Mouse (Mus musculus): ENCODE measurements around the gene Slc6a21. TPM values are rescaled to one million over a fixed set of nuclear protein-coding genes. Genes with fewer than 3 reads are reported as not detected.
"Not testable (repeated sequence)": the region's sequence is repeated elsewhere in the genome, so short reads cannot be mapped to it uniquely, and the experiment has no call there.

The Slc6a21 gene
- total RNA-seq, 2 experiments from 2014 or later = not detected

- intact Hi-C loops (cut with DNase I) = no loop called here
- DNase-seq = no peak
Observed at GRCm38 (mm10) chr7:45253806-45254205, 23.5 kb upstream of the Slc6a21 start.

DNA sequence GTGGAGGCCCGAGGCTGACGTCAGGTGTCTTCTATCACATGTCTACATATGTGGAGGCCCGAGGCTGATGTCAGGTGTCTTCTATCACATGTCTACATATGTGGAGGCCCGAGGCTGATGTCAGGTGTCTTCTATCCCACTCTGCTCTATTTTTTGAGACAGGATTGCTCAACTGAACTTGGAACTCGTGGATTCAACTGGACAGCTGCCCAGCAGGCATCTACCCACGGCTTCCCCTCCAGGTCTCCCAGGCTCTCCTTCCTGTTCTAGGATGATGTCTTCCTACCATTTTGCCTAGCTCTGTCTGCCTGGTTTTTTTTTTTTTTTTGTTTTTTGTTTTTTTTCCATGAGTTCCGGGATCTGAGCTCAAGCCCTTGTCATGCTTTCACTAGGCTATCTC is 21.5 kb upstream of the Slc6a21 start:
- DNase-seq = peak; percentile 36 to 40
- intact Hi-C loops (cut with DNase I) = not testable (repeated sequence)

GRCm38 (mm10) chr7:45257063-45257840 is 20.1 kb upstream of the Slc6a21 start:
- intact Hi-C loops (cut with DNase I) = no loop called here
- no peak for DNase-seq

DNA sequence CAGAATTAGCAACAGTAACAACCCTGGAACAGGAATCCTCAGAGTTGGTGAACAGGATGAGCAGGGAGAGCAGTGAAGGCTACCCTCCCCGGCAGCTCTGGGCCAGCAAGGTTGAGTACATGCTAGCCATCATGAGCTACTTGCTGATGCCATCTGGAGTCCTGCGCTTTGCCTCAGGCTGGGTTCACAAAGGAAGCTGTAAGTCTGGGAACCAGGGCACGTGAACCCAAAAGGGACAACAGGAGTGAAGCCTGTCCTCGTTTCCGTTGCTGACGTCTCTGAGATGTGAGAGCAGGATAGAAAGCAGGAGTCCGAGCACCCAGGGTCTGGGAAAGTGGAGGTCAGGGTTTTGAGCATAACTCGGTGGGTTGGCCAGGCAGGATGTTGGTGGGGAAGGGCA is 18.0 kb upstream of the Slc6a21 start:
- no peak for DNase-seq
- intact Hi-C loops (cut with DNase I) = no loop called here

DNA sequence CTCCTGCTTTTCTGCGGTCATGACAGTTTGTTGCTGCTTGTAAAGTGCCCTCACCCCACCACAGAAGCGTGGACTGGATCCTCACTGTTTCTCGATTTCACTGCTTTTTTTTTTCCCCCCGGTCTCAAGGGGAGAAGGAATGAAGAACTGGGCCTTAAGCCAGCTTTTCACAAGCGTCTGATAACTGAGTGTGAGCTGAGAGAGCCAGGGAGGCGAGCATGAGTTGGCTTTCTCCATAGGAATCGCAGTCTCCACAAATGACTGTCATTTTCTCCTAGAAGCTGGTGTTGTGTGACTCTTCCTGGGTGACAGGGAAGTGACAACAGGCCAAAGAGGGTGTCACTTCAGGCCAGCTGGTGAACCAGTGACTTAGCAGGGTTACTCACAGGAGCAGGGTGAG is 15.0 kb upstream of the Slc6a21 start:
- DNase-seq = no peak
- intact Hi-C loops (cut with DNase I) = no loop called here

DNA sequence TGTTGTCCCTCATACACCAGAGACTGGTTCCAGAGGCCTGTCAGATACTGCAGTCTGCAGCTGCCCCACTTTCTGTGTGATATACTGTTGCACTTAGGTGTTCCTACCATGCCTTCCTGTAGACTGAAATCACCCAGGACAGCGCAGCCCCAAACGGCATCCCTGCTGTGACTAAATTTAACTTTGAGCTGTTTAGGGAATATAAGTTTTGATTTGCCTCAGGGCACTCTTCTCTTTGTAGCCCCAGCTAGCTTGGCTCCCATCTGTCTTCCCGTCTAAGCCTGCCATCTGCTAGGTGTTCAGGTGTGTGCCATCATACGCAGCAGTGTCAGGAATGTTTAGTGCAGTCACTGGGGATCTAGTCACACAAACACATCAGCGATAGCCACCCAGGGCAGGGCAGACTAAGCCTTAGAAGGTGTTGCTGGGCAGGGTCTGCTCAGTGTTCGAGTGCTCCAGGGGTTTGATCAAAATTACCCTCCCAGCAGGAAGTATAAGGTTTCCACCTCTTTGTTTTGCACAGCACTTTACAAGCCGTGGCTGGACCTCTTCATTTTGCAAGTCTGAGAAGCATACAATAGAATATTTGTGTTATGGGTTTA is 14.2 kb upstream of the Slc6a21 start:
- intact Hi-C loops (cut with DNase I) = no loop called here
- no peak for DNase-seq

DNA sequence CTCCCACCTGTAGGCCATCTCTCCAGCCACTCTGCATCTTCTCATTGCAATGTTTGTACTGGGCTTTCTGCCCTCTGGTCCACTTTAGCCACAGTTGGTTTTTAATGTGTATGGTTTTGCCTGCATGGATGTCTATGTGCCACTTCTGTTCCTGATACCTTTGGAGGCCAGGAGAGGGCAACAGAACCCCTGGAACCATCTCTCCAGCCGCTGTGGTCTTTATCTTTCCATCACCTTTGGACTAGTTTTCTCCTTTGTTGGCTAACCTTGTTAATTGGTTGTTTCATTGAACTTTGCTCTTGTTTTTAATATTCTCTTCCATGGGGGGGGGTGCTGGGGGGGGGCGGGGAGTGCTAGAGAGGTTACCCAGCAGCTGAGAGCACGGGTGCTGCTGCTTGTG is 13.0 kb upstream of the Slc6a21 start:
- DNase-seq = no peak
- intact Hi-C loops (cut with DNase I) = no loop called here

DNA sequence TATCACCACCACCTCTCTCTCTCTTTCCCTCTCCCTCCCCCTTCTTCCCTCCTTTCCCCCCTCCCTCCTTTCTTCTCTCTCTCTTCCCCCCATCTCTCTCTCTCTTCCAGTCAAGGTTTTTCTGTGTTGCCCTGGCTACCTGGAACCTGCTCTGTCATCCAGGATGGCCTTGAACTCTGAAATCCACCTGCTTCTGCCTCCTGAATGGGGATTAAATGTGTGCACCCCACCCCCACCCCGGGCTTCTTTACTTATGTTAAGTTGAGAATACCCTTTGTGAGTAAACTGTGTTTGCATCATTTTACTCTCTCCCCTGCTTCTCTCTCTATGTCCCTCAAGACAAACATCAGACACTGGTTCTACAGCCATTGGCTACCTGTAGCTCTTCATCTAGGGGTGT is 11.8 kb upstream of the Slc6a21 start:
- no peak for DNase-seq
- intact Hi-C loops (cut with DNase I) = no loop called here

DNA sequence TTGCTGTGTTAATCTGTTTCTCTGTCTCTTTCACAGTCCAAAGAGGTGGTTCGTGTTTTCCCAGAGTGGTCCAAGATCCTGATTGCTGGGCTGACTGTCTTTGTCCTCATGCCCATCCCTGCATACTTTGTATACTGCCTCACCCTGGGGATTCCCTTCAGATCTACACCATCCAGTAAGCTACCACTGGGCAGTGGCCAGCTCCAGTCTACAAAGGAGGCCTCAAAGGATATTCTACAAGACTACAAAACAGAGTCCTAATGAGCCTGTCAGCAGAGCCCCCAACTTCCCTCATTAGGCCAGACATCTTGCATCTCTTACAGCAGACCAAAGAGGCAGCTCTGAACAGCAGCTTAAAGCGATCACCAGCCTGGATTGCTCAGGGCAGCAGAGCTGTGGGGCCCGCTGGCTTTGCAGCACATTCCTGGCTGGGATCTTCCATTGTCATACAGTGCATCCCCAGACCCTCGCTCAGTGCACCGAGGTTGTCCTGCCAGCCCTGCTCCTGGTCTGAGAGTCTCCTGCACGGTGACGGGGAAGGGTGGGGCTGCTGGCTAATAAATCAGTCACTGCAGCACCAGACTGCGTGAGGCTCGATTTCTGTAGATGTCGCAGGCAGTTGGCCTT is 4.4 kb upstream of the Slc6a21 start:
- DNase-seq = no peak
- intact Hi-C loops (cut with DNase I) = no loop called here

GRCm38 (mm10) chr7:45273672-45274071 is 3.6 kb upstream of the Slc6a21 start:
- intact Hi-C loops (cut with DNase I) = no loop called here
- no peak for DNase-seq

DNA sequence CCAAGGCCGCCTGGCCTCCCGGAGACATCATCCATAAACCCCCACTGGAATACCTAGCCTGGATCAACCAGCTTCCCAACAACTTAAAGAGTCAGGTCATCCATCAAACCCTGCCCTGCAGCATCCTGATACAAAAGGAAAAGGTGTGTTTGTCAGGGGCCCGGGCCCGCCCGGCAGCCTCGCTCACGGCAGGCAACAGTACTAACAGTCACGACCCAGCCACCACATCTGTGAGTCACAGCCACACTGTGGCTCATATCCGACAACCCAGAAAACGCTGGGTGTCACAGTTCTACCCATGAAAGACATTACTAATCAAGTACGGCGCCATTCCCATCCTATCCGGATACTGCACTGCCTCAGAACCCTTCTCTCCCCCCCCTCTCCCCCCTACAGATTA is 9.2 kb downstream of the Slc6a21 start:
- no peak for DNase-seq
- intact Hi-C loops (cut with DNase I) = loop anchor here (5.0 kb wide), 1 partner anchor 84 kb away; the partner anchor contains the start of gene Ccdc155

DNA sequence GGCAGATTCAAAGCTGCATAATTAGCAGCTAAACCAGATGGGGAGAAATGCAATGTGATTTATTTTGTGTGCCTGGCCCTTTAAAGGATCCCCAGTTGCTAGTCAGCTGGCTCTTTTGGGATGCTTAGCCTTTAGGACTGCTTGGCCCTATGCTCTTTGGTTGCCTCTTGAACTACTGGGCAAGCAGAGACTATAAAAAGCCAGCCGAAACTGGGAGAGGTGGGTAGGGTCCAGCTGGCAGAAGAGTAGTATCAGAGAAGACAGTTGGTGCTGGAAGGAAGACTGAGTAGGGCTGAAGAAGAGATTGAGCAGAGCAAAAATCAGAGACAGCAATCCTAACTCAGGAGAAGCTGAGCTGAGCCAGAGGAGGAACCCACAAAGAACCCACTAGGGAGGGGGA is 19.3 kb downstream of the Slc6a21 start:
- DNase-seq = no peak
- intact Hi-C loops (cut with DNase I) = loop anchor here (5.0 kb wide), 1 partner anchor 219 kb away; no protein-coding TSS in a partner anchor

DNA sequence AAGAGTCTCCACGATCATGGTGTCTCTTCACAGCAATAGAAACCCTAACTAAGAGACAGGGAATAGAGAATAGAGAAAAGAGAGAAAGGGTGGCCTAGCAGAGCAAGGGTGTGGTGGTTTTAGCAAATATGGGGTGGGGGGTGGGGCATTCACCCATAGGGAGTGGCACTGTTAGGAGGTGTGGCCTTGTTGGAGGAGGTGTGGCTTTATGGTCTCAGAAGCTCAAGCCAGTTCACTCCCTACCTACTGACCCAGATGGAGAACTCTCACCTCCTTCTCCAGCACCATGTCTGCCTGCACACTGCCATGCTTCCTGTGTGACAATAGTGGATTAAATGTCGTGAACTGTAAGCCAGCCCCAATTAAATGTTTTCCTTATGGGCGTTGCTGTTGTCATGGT is 20.2 kb downstream of the Slc6a21 start:
- DNase-seq = no peak
- intact Hi-C loops (cut with DNase I) = loop anchor here (5.0 kb wide), 1 partner anchor 220 kb away; no protein-coding TSS in a partner anchor

- intact Hi-C loops (cut with DNase I) = loop anchor here (2.0 to 5.0 kb wide), 2 partner anchors 137 to 222 kb away; partner anchors contain the start of gene Slc17a7
- peak; percentile 42 to 58 for DNase-seq
Observed at GRCm38 (mm10) chr7:45299752-45300151, 22.4 kb downstream of the Slc6a21 start.

GRCm38 (mm10) chr7:45300270-45300669 is 23.0 kb downstream of the Slc6a21 start:
- intact Hi-C loops (cut with DNase I) = no loop called here
- DNase-seq = peak; percentile 59 to 73

DNA sequence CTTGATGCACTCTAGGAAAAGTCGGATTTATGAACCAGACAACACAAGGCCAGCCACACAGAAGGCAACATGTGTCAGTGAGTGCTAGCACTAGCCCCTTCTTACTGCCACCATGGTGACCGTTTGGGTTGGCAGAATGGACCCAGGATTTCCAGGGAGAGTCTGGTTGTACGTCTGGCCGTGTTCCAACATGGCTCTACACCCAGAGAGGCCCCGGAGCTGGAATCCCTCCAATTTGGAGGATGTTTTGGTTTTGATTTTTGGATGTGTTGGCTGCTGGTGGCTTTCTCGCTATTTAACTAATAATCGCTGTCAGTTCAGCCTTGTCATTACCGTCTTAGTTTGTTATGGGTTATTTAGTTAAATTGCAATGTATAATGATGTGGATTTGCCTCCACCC is 25.3 kb downstream of the Slc6a21 start:
- DNase-seq = no peak
- intact Hi-C loops (cut with DNase I) = no loop called here

DNA sequence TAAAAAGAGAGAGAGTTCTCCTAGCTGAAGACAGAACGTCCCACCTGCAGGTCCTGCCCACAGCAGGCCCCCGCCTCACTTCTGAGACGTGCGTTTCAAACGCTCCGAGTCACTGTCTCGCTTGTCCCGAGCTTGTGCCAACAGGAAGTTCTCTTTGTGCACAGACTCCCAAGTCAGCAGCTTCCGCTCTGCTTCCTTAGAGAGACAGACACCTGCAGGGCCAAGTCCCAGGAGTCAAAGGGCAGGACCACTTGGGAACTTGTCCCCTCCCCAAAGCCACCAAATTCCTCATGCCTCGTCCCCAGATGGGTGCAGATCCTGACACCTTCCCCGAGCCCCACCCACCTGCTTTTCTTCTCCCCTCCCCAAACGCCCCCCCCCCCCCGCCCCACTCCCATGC is 27.6 kb downstream of the Slc6a21 start:
- intact Hi-C loops (cut with DNase I) = no loop called here
- DNase-seq = no peak

DNA sequence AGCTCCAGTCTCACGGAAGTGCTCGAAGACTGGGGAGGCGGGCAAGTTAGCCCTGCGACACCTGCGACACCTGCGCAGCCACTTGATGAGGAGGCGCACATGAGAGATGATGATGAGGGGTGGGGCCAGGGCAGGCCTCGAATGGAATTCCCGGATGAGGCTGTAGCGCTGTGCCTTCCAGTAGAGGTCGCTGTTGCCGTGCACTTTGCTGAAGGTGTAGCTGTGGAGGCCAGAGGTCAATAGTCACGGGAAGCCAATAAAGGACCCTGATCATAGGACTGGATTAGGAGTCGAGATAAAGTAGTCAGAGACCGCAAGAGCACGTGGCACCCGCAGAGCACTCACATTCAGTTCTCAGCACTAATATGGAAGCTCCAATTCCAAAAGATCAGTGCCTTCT is 28.0 kb downstream of the Slc6a21 start:
- intact Hi-C loops (cut with DNase I) = no loop called here
- peak; percentile 49 to 59 for DNase-seq

GRCm38 (mm10) chr7:45308551-45309240 is 31.4 kb downstream of the Slc6a21 start:
- intact Hi-C loops (cut with DNase I) = loop anchor here (2.0 kb wide), 2 partner anchors 32 to 86 kb away; partner anchors contain the start of gene Snrnp70
- DNase-seq = no peak

DNA sequence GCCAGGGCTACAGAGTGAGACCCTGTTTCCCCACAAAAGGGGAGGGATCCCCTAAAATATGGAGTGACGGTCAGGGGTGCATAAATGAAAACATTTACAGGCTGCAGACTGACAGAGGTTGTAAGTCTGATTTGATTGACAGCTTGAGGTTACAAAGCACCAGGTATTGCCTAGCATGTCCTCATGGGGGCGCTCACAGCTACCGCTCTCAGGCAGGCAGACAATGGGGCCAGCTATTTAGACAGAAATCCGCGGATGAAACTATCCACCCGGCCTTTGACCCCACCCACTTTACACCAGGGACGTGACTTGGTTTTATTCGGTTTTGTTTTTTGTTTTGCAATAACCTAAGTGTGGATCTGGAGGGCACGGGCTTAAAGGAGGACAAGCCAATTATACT is 32.1 kb downstream of the Slc6a21 start:
- intact Hi-C loops (cut with DNase I) = loop anchor here (2.0 kb wide), 2 partner anchors 31 to 85 kb away; partner anchors contain the start of gene Snrnp70
- DNase-seq = peak in 1 of 2 experiments; percentile 46

DNA sequence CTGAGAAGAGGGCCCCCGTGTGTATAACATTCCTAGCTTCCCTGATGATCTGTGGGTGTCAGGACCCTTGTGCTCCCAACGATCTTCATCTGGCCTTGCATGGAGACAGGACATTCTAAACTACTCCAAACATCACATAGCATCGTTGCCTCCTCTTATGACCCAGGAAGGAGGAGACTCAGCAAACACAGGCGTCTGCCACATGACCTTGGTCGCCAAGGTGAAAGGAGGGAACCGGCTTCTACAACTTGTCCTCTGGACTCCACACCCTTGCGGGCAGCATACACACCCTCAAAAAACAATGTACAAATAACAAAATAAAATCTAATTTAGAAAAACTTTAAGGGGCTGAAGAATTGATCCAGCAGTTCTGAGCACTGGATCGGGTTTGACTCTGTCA is 34.7 kb downstream of the Slc6a21 start:
- no peak for DNase-seq
- intact Hi-C loops (cut with DNase I) = no loop called here

Data from heart, postnatal 36 days (tissue).